Mouse (Mus musculus) adrenal gland, postnatal 10 days (tissue): ENCODE data around the gene Scn3b. TPM values are rescaled to one million over a fixed set of nuclear protein-coding genes. Genes with fewer than 3 reads are reported as not detected.
A peak's percentile ranks its signal among the peaks of the same experiment; 100 is the strongest.

Source experiments
- DNase-seq: peaks from one replicate; pipeline ENCODE4 v3.0.0; 2021; ENCODE audit warnings: mixed read lengths
- total RNA-seq, 2 experiments: library from RNA; stranded (reverse); gene quantifications; 2 replicates each; pipeline ENCODE4 v1.2.3; 2021

Gene Scn3b
- total RNA-seq, 2 experiments from 2014 or later = 5.6 to 11.8 TPM

- peak; percentile 61 for DNase-seq
Observed at GRCm38 (mm10) chr9:40316865-40317660, 48.0 kb downstream of the Scn3b start.

GRCm38 (mm10) chr9:40317735-40318134 is 48.7 kb downstream of the Scn3b start:
- DNase-seq = no peak

DNA sequence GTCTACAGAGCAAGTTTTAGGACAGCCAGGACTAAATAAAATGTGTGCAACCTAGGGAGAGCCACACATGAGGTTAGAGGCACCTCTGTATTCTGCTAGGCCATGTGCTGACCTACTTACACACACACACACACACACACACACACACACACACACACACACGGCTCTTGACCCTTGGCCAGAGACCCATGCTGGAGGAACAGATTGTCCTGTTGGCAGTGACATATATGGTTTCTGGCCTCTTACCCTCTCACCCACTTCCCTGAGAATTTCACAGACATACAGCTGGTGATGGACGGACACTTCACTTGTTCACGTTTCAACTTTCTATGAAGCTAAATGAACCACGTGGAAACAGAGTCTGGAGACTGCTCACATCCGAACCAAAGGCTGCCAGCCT is 49.8 kb downstream of the Scn3b start:
- peak; percentile 56 for DNase-seq

DNA sequence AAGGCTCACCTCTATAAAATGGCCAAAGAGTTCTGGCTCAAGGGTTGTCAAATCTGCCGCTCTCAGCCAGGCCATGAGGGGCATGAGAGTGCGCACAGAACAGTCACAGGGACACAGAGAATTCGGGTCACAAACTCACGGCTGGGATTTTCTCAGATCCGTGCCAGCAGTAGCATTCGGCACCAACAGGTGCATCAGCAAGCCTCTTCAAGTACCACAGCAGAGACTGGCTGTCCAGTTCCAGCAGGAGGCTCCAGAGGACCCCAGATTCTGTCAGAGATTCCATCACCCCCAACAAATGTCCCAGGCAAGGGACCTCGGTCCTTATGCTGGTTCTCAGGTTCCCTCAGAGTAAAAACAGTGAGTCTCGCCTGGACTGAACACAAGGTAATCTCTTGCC is 51.4 kb downstream of the Scn3b start:
- no peak for DNase-seq

- peak; percentile 89 for DNase-seq
Observed at GRCm38 (mm10) chr9:40320879-40321667, 52.1 kb downstream of the Scn3b start.

DNA sequence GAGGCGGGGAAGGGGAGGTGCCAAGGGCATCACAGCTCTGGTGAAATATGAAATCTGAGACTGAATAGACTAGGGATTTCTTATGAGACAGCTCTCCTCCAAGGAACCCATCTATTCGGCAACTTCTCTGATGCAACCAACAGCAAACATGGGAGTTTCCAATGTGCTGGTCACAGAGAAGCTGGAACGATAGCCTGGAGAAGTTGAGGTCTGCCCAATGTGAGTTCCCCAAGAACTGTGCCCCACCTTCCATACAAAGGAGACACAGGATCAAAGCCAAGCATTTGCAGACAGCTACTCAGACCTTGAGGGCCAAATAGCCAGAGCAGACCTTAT is 52.6 kb downstream of the Scn3b start:
- DNase-seq = no peak

DNA sequence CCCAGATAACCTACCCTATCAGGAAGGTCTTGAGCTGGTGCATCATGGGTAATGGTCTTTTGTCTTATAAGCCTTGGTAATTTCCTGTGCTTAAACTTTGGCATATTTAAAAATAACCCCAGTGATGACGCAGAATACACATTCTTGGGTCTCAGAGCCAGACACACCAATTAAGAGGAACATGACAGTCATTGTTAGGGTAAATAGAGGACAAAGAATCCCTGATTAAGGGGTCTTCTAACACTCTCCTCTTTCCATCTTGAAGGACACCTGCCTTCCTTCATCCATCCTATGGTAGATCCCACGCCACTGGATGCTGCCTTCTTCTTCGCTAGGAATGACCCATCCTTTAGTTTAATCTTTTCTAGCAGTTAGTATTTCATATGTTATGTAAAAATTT is 53.4 kb downstream of the Scn3b start:
- no peak for DNase-seq

DNA sequence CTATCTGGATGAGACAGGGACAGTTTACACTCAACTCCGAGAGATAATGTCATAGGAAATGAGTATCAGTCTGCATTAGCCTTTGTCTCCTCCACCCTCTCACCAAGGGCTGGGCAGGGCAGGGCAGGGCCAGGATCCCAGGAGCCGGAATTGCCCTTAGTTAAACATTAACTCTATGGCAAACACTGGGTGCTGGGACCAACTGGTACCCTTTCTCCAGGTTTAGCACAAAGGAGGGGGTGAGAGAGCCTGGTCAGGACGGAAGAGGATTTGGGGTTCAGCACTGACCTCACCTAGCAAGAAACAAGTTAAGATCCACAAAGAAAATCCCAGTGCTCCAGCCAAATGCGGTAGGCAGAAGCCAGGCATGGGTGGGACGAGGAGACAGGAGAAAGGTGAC is 54.2 kb downstream of the Scn3b start:
- DNase-seq = no peak

GRCm38 (mm10) chr9:40323773-40324172 is 54.8 kb downstream of the Scn3b start:
- DNase-seq = no peak

- no peak for DNase-seq
Observed at GRCm38 (mm10) chr9:40324232-40324792, 55.3 kb downstream of the Scn3b start.

- DNase-seq = no peak
Observed at GRCm38 (mm10) chr9:40324826-40325225, 55.8 kb downstream of the Scn3b start.

DNA sequence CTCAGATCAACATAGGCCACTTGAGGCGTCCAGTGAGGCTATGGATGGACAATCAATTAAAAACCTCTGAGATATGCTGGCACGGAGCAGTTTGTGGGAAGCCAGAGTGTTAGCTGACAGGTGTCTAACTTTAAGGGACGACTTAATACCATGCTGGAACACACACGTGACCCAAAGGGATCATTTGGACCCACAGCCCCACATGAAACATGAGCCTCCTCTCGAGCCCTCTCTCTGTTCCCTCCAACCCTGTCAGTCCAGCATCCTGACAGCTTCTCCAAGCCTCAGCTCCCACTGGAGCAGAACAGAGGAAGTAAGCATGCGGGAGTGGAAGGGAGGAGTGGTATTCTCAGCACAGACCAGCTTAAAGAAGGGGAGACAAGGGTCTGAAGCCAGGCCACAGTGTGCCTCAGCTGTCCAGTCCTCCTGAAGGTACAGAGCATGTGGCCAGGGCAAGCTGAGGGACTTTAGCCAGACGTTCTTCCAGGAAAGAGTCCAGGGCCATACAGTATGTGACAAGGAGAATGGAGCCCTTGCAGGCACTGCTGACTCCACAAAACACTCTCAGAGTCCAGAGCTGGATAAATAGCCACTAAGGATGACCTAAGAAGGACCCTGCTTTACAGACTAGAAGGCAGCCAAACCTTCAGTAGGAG is 57.4 kb downstream of the Scn3b start:
- no peak for DNase-seq

DNA sequence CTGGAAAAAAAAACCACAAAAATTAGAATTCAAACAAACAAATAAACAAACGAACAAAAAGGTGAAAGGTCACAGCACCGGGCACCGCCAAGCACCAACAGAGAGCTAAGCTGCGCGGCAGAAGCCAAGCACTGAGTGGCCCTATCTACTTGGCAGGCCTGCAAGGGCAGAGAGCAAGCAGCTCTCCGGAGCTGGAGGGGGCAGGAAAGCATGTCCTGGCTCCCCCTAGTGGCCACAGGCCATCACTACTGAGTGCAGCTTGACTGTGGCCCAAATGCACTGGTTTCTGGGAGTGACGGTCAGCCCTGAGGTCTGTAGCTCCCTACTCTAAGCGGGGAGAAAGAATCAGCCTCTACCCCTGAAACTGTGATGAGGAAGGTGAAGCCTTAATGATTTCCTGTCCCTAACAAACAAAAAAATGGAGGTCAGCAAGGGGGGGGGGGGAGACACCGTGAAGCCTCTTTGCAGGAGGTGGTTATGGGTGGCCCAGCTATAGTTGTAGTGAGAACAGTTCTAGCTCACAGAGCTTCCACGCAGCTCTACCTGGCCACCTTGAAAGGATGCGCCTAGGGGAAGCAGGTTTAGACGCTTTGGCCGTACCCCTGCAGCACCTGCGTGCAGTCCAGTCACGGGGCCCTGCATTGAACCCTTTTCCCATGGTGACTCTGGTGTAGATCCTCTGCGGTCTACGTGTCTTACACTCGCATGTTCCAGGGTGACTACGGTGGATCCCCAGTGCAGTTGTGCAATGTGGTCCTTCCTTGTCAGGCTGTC is 61.8 kb downstream of the Scn3b start:
- peak; percentile 96 for DNase-seq

- no peak for DNase-seq
Observed at GRCm38 (mm10) chr9:40331411-40332286, 62.6 kb downstream of the Scn3b start.

DNA sequence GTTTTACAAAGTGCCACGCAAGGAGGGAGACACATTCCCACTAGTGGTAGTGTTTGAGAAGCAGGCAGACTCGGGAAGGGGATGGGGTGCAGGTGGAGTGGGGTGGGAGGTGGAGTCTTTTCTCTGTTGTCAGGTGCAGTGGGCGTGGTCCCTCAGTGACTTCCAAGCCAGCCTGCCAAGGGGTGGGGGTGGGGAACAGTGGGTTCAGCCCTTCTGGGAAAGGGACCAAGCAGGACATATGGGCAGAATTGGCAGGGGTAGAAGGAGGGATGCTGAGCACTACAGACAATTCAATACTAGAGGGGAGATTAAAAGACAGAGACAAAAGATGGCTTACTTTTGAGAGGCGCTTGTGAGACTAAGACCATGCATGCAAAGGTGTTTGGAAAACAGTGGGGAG is 63.3 kb downstream of the Scn3b start:
- no peak for DNase-seq

DNA sequence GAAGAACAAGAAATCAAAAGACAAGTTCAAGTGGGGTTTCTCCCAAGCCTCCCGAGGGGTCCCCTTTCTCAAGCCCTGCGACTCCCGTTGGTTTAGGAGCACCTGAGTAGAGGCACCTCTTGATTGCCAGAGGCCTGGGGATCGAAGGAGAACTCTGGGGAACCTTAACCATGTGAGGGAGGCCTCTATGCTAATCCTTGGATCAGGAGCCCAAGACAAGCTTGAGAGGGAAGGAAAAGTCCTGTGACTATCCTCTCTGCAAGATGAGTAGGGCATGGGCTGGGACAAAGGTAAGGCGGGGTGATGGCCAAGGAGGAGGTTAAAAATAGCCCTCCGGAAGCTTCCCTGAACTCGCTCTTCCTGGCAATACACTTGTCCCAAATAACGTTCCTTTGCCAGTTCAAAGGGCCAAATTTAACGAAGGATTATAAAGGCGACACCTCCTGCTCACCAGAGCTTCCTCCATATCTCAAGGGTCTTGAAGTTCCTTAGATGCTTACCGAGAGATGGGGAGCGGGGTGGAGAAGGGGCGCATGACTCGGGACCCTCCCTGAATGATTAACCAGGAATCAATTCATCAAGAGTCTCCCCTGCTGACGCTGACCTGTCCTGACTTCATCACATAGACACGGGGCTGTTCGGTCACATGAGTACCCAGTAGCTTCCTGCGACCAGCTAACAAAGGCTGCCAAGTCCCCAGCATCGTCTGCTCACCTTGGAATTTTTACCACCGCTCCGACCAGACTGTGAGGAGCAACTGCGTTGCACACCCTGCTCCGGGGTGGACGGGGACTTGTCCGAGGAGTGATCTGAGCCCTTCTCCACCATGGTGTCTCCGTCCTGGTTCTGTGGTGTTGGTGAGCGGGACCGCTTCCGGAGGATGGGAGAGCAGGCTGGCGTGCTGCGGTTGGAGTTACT is 64.0 kb downstream of the Scn3b start:
- DNase-seq = no peak

DNA sequence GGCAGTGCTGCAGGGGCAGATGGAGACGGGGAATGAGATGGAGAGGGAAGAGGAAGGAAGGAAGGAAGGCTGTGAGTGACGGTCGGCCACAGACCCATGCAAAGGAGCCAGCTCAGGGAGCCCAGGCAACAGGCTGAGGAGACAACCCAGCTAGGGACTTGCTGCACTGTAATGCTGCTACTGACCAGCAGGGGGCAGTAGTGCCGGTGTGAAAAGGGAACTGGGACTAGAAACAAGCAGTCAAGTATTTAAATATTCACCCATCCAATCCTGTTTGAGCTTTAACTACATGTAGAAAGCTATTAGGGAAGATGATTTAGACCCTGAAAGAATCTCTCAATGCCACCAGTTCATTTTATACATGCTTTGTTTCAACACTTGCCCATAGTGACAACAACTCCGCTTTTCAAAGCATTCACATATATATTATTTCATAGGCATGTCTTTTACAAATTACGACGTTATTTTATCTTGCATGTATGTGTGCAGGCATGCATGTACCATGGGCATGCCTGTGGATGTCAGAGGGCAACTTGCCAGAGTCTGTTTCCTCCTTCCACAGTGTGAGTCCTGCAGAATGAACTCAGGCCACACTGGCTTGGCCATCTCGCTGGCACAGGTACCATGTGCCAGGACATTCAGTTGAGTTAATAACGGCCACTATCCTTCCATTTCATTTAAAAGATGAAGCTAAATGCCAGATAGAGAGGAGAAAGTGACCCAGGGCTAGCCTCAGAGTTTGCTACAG is 64.8 kb downstream of the Scn3b start:
- peak; percentile 85 for DNase-seq

GRCm38 (mm10) chr9:40334617-40335016 is 65.6 kb downstream of the Scn3b start:
- DNase-seq = no peak

DNA sequence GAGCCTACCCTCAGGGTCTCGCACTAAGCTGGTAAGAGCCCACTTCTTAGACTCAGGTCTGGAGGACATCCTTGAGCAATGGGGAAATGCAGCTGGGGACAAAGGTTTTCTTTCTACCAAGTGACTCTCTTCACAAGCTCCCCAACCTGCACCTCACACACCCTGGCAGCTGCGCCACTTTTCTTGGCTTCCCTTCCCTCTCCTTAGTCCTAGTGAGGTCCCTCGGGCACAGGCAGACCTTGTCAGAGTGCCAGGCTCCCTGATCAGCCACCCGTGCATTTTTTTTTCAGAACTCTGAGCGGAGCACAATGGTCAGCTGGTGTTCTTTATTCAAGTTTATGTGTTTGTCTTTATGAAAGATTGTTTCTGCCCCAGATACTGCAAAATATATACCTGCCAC is 67.7 kb downstream of the Scn3b start:
- DNase-seq = peak; percentile 86
